Mouse (Mus musculus) mammary gland, adult 2 months (tissue): Measurements from ENCODE around the gene Mgat3. TPM values are rescaled to one million over a fixed set of nuclear protein-coding genes. Genes with fewer than 3 reads are reported as not detected.

ENCODE experiments used
- polyA plus RNA-seq: library from polyadenylated mRNA; depleted of rRNA; stranded (reverse); fragments of >200 nt; gene quantifications from 2 replicates; pipeline ENCODE4 v1.2.3, GENCODE M21; 2012; ENCODE audit warnings: low replicate concordance; rRNA removed

Mgat3 gene
- polyA plus RNA-seq, result 4.7 and 5.7 TPM in 2 replicates

DNA sequence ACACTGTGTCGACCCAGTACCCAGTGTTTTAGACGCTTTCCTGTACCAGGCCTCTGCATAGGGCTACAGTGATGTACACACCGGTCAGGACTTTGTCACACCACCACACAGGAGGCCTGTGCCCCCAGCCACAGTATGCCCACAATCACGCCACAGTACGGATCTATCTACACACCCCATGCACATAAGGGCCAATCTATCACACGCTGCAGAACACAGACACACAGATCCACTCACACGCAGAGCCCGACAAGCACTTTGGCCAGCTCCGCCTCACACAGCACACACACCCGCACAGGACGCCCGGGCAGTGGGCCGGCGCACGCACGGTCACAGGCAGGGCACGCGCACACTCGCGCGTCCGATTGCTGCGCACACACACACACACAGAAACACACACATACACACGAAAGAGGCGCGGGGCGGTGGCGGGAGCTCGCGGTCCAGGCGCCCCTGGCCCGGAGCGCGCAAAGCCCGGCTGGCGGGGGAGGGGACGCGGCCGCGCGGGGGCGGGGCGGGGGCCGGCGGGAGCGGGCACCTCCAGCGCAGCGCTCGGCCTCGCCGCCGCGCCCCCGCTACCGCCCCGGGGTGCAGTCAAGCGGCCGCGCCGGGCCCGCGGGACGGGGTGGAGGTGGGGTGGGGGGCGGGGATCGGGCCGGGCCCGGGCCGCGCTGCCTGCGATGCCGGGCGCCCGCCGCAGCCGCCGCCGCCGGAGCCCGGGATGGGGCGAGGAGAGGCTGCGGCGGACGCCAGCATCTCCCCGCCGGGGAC is at the start of gene Mgat3:
Gene Mgat3 (plus strand): TSS at position 721 of the 771 bp plus-strand sequence.

DNA sequence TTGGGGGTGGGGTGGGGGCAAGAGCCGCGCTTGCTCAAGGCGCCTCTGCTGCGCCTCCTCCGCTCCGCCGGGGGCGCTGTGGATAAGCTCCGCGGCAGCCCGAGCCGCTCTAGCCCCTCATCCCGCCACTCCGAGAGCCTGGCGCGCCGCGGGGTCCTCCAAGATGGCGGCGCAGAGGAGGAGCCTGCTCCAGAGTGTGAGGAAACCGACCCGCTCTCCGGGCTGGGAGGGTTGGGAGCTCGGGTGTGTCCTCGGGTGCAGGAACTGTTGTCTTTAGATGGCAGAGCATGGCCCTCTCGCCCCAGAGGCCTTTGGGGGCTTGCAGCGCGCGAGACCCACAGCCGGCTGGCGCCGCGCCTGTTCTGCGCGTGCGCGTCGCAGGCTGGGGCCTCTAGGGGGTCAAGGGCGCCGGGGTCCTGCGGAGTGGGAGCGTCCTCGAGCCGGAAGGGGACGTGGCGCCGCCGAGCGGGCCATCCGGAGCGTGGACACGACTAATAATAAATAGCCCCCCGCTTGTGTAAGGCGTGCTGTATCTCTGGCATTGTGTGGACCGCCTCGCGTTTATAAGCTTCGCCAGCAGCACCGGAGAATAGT is 40.4 kb upstream of the Mgat3 start, which contains the start of gene Tab1:
Gene Tab1 (plus strand): TSS at position 135 of the 594 bp plus-strand sequence.

DNA sequence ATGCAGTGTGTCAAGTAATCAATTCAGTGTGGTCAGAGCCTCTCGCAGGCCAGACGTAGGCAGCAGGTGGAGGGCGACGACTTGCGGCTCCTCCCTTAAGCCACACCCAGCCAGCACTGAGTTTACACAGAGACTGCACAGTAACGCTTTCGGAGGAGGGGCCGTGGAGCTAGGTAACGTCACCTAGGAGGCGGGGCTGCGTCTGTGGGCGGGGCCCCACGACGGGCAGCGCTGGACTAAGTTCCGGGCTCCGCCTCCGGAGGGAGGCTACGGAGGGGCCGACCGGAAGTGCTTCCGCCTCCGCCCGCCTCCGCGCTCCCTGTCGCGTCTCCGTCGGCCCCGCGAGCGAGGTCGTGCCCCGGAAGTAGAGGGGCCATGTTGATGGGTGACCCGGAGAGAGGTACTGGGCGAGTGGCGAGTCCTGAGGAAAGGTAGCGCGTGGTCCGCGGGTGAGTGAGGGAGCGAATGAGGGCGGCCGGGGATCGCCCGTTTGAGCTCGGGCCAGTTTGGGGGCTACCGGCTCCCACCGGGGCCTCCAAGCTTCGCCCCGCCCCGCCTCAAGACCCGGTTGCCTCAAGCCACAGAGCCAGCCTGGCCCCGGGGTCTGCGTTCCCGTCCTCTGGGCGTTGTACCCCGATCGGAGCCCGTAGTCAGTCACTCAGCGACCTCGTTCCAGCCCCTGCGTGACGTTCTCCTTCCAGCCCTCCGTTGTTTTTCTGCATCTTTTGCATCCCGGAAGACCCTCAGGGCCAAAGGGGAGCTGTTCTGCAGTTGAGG is 60.4 kb downstream of the Mgat3 start, which contains the start of gene Mief1:
Gene Mief1 (plus strand): TSS at position 286 of the 777 bp plus-strand sequence.

DNA sequence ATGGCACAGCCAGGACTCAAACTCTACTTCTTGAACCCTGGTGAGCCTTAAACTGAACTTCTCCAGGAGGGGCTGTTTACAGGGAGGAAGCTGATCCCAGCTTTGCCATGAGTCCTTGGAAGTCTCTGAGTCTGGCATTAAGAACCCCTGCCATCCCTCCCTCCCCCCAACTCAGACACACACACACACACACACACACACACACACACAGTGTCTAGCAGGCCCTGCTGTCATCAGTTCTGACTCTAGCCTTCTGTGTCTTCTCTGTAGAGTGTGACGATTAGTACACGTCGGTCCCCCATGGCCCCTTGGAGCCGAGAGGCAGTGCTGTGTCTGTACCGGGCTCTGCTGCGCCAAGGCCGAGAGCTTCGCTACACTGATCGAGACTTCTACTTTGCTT is 62.0 kb downstream of the Mgat3 start, which contains the start of gene AC140267.1:
Gene AC140267.1 (plus strand): TSS at position 301 of the 400 bp plus-strand sequence.

DNA sequence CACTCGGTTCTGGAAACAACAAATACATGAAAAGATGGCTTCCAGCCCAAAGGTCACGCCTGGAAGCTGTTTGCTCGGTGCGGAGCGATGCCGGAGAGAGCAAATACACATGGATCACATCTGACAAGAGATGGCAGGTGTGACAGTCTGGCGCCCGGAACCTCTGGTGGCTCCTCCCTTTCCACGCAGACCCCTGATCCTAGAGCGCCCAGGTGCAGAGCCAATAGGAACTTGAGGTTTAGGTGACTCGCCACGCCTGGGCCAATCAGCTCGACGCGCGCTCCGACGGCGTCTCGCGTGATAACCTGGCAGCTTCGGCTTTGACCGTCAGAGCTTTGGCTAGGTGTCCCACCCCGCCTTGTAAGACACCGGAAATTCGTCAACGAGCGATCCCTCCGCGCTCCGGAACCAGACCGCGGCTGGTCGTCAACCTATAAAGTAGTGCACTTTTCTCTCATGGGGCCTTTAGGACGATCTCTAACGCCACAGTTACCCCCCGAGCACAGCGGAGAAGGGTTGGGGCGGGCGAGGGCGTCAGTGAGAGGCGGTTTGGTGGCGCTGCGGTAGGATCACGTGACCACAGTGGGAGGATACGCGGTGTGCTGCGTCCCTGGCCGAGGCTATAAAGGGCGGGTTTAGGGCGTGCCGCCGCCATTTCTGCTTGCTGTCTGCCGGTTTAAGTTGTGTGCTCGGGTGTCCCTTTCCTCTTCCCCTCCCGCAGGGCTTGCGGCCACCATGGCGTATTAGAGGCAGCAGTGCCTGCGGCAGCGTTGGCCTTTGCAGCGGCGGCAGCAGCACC is 81.5 kb downstream of the Mgat3 start, which contains the start of gene Atf4:
Gene Atf4 (plus strand): TSS at position 338 of the 799 bp plus-strand sequence.

DNA sequence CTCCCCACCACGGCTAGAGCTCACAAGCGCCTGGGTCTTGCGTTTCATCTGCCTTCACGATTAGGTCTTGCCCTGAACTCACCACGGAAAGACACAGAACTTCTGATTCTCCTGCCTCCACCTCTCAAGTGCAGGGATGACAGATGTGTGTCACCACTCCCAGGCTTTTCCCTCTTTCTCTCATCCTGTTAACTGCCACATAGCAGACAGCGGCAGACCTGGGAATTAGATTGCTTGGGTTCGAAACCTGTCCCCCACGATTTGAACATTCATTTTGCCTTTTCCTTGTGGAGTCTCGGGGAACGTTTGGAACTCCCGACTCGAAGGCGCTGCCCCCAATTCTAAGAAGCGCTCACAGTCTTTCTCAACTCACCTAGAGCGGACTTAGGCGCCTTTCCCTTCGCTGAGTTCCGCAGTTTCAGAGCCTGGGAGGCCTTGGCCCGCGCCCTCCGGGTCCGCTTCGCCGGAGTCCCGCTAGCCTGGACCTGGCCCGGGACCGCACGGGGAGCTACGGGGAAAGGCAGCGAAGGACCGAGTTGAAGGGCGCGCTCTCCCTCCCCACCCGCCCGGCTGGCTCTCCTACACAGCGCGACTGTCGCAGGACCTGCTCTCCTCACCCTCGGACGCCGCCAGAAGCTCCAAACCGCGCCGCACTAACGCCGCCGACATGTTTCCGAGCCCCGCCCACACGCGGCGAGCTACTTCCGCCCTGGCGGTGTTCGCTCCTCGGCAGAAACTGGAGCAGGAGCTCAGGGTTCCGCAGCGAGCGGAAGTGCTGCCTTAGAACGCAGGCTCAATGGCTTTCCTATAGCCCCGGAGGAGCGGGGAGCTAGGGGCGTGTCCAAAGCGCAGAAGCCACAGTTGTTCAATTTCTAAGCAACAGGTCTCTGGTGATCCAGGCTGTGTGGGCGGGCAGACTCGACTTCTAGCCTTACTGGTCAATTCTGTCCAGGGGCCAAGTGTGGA is 90.4 kb downstream of the Mgat3 start, which contains the start of gene Rps19bp1:
Gene Rps19bp1 (minus strand): TSS at position 706 of the 966 bp plus-strand sequence.

Other genes starting within 250 kb of the Mgat3 start
- 55.6 and 76.8 TPM in 2 replicates for gene Cbx7, start 202.6 kb upstream of the Mgat3 start, polyA plus RNA-seq
- 40.3 and 42.8 TPM in 2 replicates for gene Pdgfb, start 158.7 kb upstream of the Mgat3 start, polyA plus RNA-seq
- gene Syngr1, start 82.4 kb upstream of the Mgat3 start, polyA plus RNA-seq, result 53.8 and 69.3 TPM in 2 replicates
- 443 and 476 TPM in 2 replicates for gene Rpl3, start 81.9 kb upstream of the Mgat3 start, polyA plus RNA-seq
- 22.7 and 23.2 TPM in 2 replicates for gene Tab1, start 40.6 kb upstream of the Mgat3 start, polyA plus RNA-seq
- gene Mief1, start 60.3 kb downstream of the Mgat3 start, polyA plus RNA-seq, result 18.5 and 20.0 TPM in 2 replicates
- not detected in 2 replicates for gene AC140267.1, start 62.1 kb downstream of the Mgat3 start, polyA plus RNA-seq
- gene Atf4, start 81.5 kb downstream of the Mgat3 start, polyA plus RNA-seq, result 158 and 174 TPM in 2 replicates
- gene Rps19bp1, start 90.6 kb downstream of the Mgat3 start, polyA plus RNA-seq, result 18.6 and 28.4 TPM in 2 replicates
- gene Cacna1i, start 113.5 kb downstream of the Mgat3 start, polyA plus RNA-seq, result 2.7 and 9.1 TPM in 2 replicates